Mouse (Mus musculus): ENCODE results near the gene Cx3cr1. TPM values are rescaled to one million over a fixed set of nuclear protein-coding genes. Genes with fewer than 3 reads are reported as not detected.
A peak's percentile ranks its signal among the peaks of the same experiment; 100 is the strongest.

The Cx3cr1 gene
- polyA plus RNA-seq, 1 experiment from 2014 or later: 7.6 TPM

DNA sequence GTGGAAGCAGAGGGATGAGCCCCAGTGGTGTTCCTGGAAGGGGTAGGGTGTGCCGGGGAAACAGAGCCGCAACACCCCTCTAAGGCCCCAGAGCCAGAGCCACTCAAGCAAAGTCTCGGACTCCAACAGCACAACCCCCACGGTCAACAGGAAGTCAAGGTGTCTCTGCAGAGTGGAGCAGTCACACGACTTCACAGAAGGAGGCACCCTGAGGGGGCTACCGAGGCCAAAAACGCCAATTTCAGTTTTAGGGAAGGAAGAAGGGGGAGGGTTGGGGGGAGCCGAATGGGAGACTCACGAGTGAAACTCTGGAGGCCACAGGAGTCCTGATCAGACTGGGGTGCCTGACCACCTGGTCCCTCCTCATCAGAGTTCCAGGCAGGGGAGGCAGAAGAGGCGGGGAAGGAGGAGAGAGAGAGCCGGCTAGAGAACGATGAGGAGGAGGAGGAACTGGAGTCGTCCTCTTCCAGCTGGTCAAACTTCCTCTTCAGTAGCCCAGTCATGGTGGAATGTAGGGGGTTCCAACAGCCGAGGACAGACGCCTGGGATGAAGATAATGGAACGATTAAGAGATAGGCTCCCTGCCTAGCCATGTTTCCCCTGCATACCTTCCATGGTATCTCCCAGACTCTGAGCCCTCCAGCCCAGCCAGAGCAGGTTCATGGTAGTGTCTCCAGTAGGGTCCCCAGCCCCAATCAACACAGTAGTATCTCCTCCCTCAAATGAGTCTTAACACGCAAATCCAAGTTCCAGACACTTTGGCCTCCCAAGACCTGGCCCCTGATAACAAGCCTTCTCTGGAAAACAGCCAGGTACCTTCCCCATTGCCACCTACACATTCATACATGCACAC lies 92.7 kb downstream of the Cx3cr1 start:
- H3K9ac ChIP-seq (ENCODE audit: low read length): no peak overlapping the region
- no peaks in the 10 kb centered on the region for H3K27me3 ChIP-seq (replicated peaks; ENCODE audit: control insufficient read depth, insufficient read depth, low read length)
- ATAC-seq (replicated peaks; ENCODE audit: low FRiP score, low TSS enrichment, low read depth) (no peak), DNase-seq (ENCODE audit: low spot score) (no peak)
- H3K27ac ChIP-seq (ENCODE audit: low read depth): no peak overlapping the region
- peaks cover 52% of the 10 kb centered on the region for H3K4me1 ChIP-seq (replicated peaks; ENCODE audit: control insufficient read depth, insufficient read depth, low read length)
- no peak overlapping the region for H3K4me3 ChIP-seq (ENCODE audit: low read depth, low read length)
- H3K36me3 ChIP-seq (ENCODE audit: control insufficient read depth, insufficient read depth, low read length): peaks cover 30% of the 10 kb centered on the region
- WGBS: 32% methylated on average over 17 of the region's 17 CpGs
- H3K4me2 ChIP-seq (ENCODE audit: low read length): peak overlapping the region; percentile 18
- H3K9me3 ChIP-seq (ENCODE audit: control insufficient read depth, low read length): no peaks in the 10 kb centered on the region

DNA sequence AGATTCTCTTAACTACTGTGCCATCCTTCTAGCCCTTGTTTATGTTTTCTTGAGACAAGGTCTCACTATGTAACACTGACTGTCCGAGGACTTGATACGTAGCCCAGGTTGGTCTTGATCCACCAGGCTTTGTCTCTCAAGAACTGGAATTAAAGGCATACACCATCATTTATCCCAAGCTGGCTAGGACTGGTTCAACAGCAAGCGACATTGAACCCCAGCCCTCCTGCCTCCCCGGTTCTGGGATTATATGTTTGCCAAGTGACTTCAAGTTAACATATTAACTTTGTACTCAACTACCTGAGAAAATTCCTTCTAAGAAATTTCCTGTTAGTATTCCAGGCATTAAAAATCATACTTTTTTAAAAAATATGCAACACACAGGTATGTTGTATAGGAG lies 94.4 kb downstream of the Cx3cr1 start:
- H3K4me2 ChIP-seq (ENCODE audit: low read length): no peak overlapping the region
- H3K36me3 ChIP-seq (ENCODE audit: control insufficient read depth, insufficient read depth, low read length): peaks cover 30% of the 10 kb centered on the region
- peaks cover 44% of the 10 kb centered on the region for H3K4me1 ChIP-seq (replicated peaks; ENCODE audit: control insufficient read depth, insufficient read depth, low read length)
- H3K4me3 ChIP-seq (ENCODE audit: low read depth, low read length): no peak overlapping the region
- WGBS: 91% methylated on average over 4 of the region's 4 CpGs
- no peak overlapping the region for H3K27ac ChIP-seq (ENCODE audit: low read depth)
- no peak for ATAC-seq (replicated peaks; ENCODE audit: low FRiP score, low TSS enrichment, low read depth)
- no peak for DNase-seq (ENCODE audit: low spot score)
- no peaks in the 10 kb centered on the region for H3K27me3 ChIP-seq (replicated peaks; ENCODE audit: control insufficient read depth, insufficient read depth, low read length)
- H3K9ac ChIP-seq (ENCODE audit: low read length): no peak overlapping the region
- H3K9me3 ChIP-seq (ENCODE audit: control insufficient read depth, low read length): no peaks in the 10 kb centered on the region

GRCm38 (mm10) chr9:119974609-119975008 lies 95.1 kb downstream of the Cx3cr1 start:
- 85% methylated on average over 5 of the region's 5 CpGs for WGBS
- DNase-seq (ENCODE audit: low spot score) (no peak), ATAC-seq (replicated peaks; ENCODE audit: low FRiP score, low TSS enrichment, low read depth) (no peak)
- Histone ChIP-seq H3K4me2 (ENCODE audit: low read length) (no peak overlapping the region), H3K9me3 (ENCODE audit: control insufficient read depth, low read length) (no peaks in the 10 kb centered on the region), H3K27ac (ENCODE audit: low read depth) (no peak overlapping the region), H3K27me3 (replicated peaks; ENCODE audit: control insufficient read depth, insufficient read depth, low read length) (no peaks in the 10 kb centered on the region), H3K36me3 (ENCODE audit: control insufficient read depth, insufficient read depth, low read length) (peaks cover 30% of the 10 kb centered on the region), H3K9ac (ENCODE audit: low read length) (no peak overlapping the region), H3K4me1 (replicated peaks; ENCODE audit: control insufficient read depth, insufficient read depth, low read length) (peaks cover 37% of the 10 kb centered on the region), H3K4me3 (ENCODE audit: low read depth, low read length) (no peak overlapping the region)

DNA sequence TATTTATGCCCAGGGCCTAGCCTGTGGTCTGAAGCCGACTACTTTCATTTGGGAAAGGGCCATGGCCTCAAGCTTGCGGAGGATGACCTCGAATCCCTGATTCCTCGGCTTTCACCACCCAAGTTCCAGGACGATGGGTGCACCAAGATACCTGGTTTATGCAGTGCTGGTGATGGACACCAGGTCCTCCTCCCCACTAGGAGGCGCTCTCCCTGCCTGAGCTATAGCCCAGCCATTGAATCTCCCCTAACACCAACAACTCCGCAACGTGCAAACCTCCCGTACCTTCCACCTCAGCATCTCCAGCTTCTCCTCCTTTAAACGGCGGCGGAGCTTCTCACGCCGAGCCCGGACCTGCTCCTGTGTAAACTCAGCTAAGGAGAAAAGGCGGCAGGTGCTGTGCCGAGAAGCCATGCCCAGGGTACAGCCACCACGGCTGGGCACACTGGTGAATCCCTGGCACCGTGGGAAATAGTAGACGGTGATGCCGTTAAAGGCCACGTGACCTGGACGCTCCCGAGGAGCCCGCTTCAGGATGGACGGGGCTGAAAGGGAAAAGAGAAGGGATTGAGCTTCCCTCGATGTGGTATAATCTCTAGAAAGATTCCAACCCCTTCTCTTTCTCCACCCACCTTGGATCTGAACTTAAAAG lies 95.7 kb downstream of the Cx3cr1 start:
- Histone ChIP-seq H3K4me3 (ENCODE audit: low read depth, low read length) (no peak overlapping the region), H3K9me3 (ENCODE audit: control insufficient read depth, low read length) (no peaks in the 10 kb centered on the region), H3K27me3 (replicated peaks; ENCODE audit: control insufficient read depth, insufficient read depth, low read length) (no peaks in the 10 kb centered on the region), H3K4me2 (ENCODE audit: low read length) (no peak overlapping the region), H3K36me3 (ENCODE audit: control insufficient read depth, insufficient read depth, low read length) (peaks cover 30% of the 10 kb centered on the region), H3K27ac (ENCODE audit: low read depth) (no peak overlapping the region), H3K4me1 (replicated peaks; ENCODE audit: control insufficient read depth, insufficient read depth, low read length) (peaks cover 35% of the 10 kb centered on the region), H3K9ac (ENCODE audit: low read length) (no peak overlapping the region)
- DNase-seq (ENCODE audit: low spot score): no peak
- no peak for ATAC-seq (replicated peaks; ENCODE audit: low FRiP score, low TSS enrichment, low read depth)
- WGBS: 91% methylated on average over 27 of the region's 27 CpGs

DNA sequence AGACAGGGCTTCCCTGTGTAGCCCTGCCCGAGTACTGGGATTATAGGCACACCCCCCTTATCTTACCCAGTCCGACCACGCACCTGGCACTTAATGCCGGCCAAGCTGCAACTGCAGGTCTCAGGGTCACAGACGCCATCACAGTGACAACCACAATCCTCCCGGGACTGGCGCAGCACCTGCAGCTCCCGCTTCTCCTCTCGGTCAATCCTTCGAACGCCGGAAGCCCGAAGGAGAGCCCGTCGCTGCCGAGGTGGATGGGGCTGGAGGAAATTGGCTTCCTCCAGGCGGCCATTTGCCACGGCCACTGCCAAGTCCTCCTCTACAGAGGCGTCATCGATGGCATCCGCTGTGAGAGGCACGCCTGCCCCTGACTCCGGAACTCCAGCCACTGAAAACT lies 96.4 kb downstream of the Cx3cr1 start:
- Histone ChIP-seq H3K36me3 (ENCODE audit: control insufficient read depth, insufficient read depth, low read length) (peaks cover 30% of the 10 kb centered on the region), H3K9me3 (ENCODE audit: control insufficient read depth, low read length) (no peaks in the 10 kb centered on the region), H3K4me3 (ENCODE audit: low read depth, low read length) (no peak overlapping the region), H3K27ac (ENCODE audit: low read depth) (no peak overlapping the region), H3K4me2 (ENCODE audit: low read length) (no peak overlapping the region), H3K4me1 (replicated peaks; ENCODE audit: control insufficient read depth, insufficient read depth, low read length) (peaks cover 28% of the 10 kb centered on the region), H3K27me3 (replicated peaks; ENCODE audit: control insufficient read depth, insufficient read depth, low read length) (no peaks in the 10 kb centered on the region), H3K9ac (ENCODE audit: low read length) (no peak overlapping the region)
- WGBS: 93% methylated on average over 23 of the region's 23 CpGs
- no peak for ATAC-seq (replicated peaks; ENCODE audit: low FRiP score, low TSS enrichment, low read depth)
- no peak for DNase-seq (ENCODE audit: low spot score)

DNA sequence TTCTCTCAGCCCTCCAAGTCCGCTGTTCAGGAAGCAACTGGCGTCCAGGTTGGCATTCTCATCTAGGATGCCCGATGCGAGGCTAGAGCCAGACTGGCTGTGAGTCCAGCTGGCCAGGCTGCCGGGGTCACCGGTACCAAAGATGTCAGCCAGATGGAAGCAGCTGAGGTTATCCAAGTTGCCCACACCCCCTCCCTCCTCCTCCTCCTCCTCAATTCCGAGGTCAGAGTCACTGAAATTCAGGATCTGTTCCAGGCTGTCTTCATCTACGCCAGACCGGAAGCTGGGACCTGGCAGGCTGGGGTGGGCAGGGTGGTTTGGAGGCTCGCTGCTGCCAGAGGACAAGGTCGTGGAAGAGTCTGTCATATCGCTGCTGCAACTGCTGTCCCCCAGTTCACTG lies 97.1 kb downstream of the Cx3cr1 start:
- peaks cover 30% of the 10 kb centered on the region for H3K36me3 ChIP-seq (ENCODE audit: control insufficient read depth, insufficient read depth, low read length)
- H3K9me3 ChIP-seq (ENCODE audit: control insufficient read depth, low read length): no peaks in the 10 kb centered on the region
- 90% methylated on average over 12 of the region's 12 CpGs for WGBS
- H3K9ac ChIP-seq (ENCODE audit: low read length): no peak overlapping the region
- ATAC-seq (replicated peaks; ENCODE audit: low FRiP score, low TSS enrichment, low read depth) (no peak), DNase-seq (ENCODE audit: low spot score) (no peak)
- peaks cover 21% of the 10 kb centered on the region for H3K4me1 ChIP-seq (replicated peaks; ENCODE audit: control insufficient read depth, insufficient read depth, low read length)
- no peak overlapping the region for H3K4me3 ChIP-seq (ENCODE audit: low read depth, low read length)
- H3K27ac ChIP-seq (ENCODE audit: low read depth): no peak overlapping the region
- no peaks in the 10 kb centered on the region for H3K27me3 ChIP-seq (replicated peaks; ENCODE audit: control insufficient read depth, insufficient read depth, low read length)
- H3K4me2 ChIP-seq (ENCODE audit: low read length): no peak overlapping the region

DNA sequence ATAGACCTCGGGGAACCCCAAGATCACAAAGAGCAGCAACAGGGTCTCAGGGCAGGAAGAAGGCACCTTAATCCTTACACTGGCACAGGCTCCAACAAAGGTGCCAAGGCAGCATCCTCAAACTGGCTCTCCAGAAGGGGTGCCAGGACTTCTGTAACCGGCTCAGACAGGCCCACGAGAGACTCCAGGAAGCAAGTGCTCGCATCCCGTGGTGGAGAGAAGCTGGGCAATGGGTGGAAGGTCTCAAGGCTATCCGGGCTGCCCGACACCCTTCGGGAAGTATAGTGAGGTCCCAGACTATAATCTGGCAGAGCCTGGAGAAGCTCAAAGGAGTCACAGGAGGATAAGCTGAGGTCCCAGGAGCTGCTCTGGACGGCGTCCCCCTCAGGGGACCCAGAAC lies 97.5 kb downstream of the Cx3cr1 start:
- Histone ChIP-seq H3K27me3 (replicated peaks; ENCODE audit: control insufficient read depth, insufficient read depth, low read length) (no peaks in the 10 kb centered on the region), H3K4me3 (ENCODE audit: low read depth, low read length) (no peak overlapping the region), H3K9me3 (ENCODE audit: control insufficient read depth, low read length) (no peaks in the 10 kb centered on the region), H3K27ac (ENCODE audit: low read depth) (no peak overlapping the region), H3K4me1 (replicated peaks; ENCODE audit: control insufficient read depth, insufficient read depth, low read length) (peaks cover 17% of the 10 kb centered on the region), H3K9ac (ENCODE audit: low read length) (no peak overlapping the region), H3K36me3 (ENCODE audit: control insufficient read depth, insufficient read depth, low read length) (peaks cover 30% of the 10 kb centered on the region), H3K4me2 (ENCODE audit: low read length) (no peak overlapping the region)
- DNase-seq (ENCODE audit: low spot score): no peak
- no peak for ATAC-seq (replicated peaks; ENCODE audit: low FRiP score, low TSS enrichment, low read depth)
- 94% methylated on average over 10 of the region's 10 CpGs for WGBS

- H3K27ac ChIP-seq (ENCODE audit: low read depth): peak overlapping the region; percentile 33; the same call in 1 of the 2 replicates
- no peak overlapping the region for H3K9ac ChIP-seq (ENCODE audit: low read length)
- H3K4me1 ChIP-seq (replicated peaks; ENCODE audit: control insufficient read depth, insufficient read depth, low read length): peaks cover 8% of the 10 kb centered on the region; the same call in 1 of the 2 replicates
- H3K4me2 ChIP-seq (ENCODE audit: low read length): no peak overlapping the region
- WGBS: 84% methylated on average over 7 of the region's 7 CpGs
- no peaks in the 10 kb centered on the region for H3K27me3 ChIP-seq (replicated peaks; ENCODE audit: control insufficient read depth, insufficient read depth, low read length)
- peaks cover 30% of the 10 kb centered on the region for H3K36me3 ChIP-seq (ENCODE audit: control insufficient read depth, insufficient read depth, low read length)
- H3K4me3 ChIP-seq (ENCODE audit: low read depth, low read length): no peak overlapping the region
- DNase-seq (ENCODE audit: low spot score) (no peak), ATAC-seq (replicated peaks; ENCODE audit: low FRiP score, low TSS enrichment, low read depth) (no peak)
- no peaks in the 10 kb centered on the region for H3K9me3 ChIP-seq (ENCODE audit: control insufficient read depth, low read length)
Measured at GRCm38 (mm10) chr9:119970763-119971656, 98.7 kb downstream of the Cx3cr1 start.

Measured in intestine, embryonic 14.5 days (tissue).